Mouse (Mus musculus): ENCODE results near the gene Adcy7. TPM values are rescaled to one million over a fixed set of nuclear protein-coding genes. Genes with fewer than 3 reads are reported as not detected.

Adcy7 gene
- polyA plus RNA-seq, 1 experiment from 2014 or later, result 11.3 TPM

DNA sequence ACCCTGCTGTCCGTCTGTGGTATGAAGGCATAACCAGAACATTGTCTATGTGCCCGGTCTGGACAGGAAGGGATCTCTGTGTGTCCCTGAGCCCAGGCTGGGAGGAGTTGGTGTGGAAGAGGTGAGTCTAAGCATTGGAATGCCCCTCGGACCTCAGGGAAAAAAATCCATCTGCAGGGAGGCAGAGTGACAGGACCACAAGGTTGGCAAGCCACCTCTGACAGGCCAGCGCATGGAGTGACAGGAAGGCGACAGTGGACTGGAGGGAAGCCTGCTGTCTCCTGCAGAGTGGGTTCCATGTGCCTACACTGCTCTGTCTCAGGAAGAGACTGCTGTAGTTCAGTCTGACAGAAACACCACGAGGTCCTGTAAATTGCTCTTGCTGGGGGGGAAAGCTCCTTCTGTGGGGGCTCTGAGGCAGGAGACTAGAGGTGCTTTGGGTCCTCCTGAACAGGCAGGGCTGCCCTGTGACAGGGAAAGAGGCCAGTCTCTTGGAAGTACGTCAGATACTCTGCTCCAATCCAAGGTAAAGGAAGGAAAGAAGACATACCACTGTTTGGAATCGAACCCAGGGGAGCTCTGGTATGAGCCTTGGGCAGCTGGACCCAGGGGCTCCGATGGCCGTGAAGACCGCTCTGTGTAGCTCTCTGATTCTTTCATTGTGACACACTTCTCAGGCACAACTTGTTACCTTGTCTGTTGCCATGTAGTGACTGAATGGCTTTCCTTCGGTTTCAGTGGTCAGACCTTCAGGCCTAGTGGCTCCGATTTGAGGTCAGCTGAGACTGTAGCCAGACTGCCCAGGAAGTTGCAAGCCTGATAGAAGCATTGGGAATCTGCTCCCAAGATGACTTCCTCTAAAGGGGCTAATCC is 11.3 kb downstream of the Adcy7 start:
- 72% methylated on average over 13 of the region's 13 CpGs for WGBS
- Histone ChIP-seq H3K9me3 (ENCODE audit: low read depth, low read length) (no peaks in the 10 kb centered on the region), H3K4me2 (no peak overlapping the region)

GRCm38 (mm10) chr8:88284738-88285137 is 12.5 kb downstream of the Adcy7 start:
- H3K27me3 ChIP-seq (ENCODE audit: insufficient read depth, low read length), result no peaks in the 10 kb centered on the region
- H3K4me1 ChIP-seq (ENCODE audit: insufficient read depth), result peaks cover 3% of the 10 kb centered on the region; the same call in 1 of the 2 replicates
- H3K36me3 ChIP-seq (ENCODE audit: insufficient read depth), result no peaks in the 10 kb centered on the region
- H3K4me2 ChIP-seq, result no peak overlapping the region
- ATAC-seq (ENCODE audit: insufficient read depth) (peak; percentile 12; the same call in 1 of the 2 replicates), DNase-seq (peak; percentile 52)
- no peak overlapping the region for H3K27ac ChIP-seq (ENCODE audit: low read depth)
- no peak overlapping the region for H3K4me3 ChIP-seq (ENCODE audit: low read depth, low read length)
- no peak for TF ChIP-seq CTCF (IDR thresholded peaks at IDR 0.05; ENCODE audit: low read depth)
- H3K9me3 ChIP-seq (ENCODE audit: low read depth, low read length), result no peaks in the 10 kb centered on the region
- 39% methylated on average over 7 of the region's 7 CpGs for WGBS
- H3K9ac ChIP-seq, result no peak overlapping the region

More for the DNA sequence above, 11.3 kb downstream of the Adcy7 start:
- no peak overlapping the region for H3K27ac ChIP-seq (ENCODE audit: low read depth)
- ATAC-seq (ENCODE audit: insufficient read depth), result no peak
- H3K4me3 ChIP-seq (ENCODE audit: low read depth, low read length), result no peak overlapping the region
- H3K9ac ChIP-seq, result no peak overlapping the region
- H3K36me3 ChIP-seq (ENCODE audit: insufficient read depth), result no peaks in the 10 kb centered on the region
- no peak for DNase-seq
- H3K27me3 ChIP-seq (ENCODE audit: insufficient read depth, low read length), result no peaks in the 10 kb centered on the region
- H3K4me1 ChIP-seq (ENCODE audit: insufficient read depth), result peaks cover 3% of the 10 kb centered on the region; the same call in 1 of the 2 replicates
- TF ChIP-seq CTCF (IDR thresholded peaks at IDR 0.05; ENCODE audit: low read depth), result no peak

DNA sequence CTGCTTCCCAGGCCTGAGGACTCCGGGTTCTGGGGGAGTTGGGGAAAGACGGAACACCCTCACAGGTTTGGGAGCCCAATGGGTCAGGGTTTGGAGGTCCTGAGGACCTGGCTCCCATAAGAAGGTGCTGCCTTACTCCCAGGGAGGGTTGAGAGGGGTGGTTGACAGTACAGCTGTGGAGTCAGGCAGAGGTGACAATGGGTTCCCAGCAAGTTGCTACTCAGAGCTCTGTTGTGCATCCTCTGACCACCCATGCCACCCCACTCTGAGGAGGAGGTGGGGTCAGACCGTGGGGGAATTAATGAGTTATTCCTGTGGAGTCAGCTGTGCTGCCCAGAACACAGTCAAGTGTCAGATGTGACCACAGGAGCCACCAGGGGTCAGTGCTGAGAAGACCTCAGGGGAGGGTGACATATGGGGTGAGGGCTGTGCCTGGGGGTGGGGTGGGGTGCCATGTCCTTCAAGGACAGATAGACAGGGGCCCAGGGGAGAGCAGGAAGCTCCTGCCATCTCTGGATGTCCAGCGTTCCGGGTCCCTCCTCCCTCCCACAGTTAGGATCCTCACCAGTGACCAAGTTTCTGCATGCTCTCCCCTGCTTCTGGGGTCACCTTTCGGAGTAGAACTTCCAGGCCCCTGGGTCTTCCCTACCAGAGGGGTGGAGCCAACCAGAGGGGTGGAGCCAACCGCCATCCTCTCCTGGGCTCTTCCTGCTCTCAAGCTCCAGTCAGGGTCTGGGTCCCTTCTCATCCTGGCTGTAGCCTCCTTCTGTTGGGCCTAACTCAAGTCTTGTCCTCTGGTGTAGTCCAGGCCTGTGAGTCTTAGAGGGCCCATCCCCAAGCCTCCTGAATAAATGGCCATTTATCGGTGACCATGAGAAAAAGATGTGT is 13.5 kb downstream of the Adcy7 start:
- H3K4me3 ChIP-seq (ENCODE audit: low read depth, low read length), result no peak overlapping the region
- ATAC-seq (ENCODE audit: insufficient read depth) (no peak; the same call in 1 of the 2 replicates), DNase-seq (no peak)
- no peak for TF ChIP-seq CTCF (IDR thresholded peaks at IDR 0.05; ENCODE audit: low read depth)
- H3K9ac ChIP-seq, result no peak overlapping the region
- H3K4me2 ChIP-seq, result no peak overlapping the region
- H3K36me3 ChIP-seq (ENCODE audit: insufficient read depth), result no peaks in the 10 kb centered on the region
- H3K9me3 ChIP-seq (ENCODE audit: low read depth, low read length), result no peaks in the 10 kb centered on the region
- no peaks in the 10 kb centered on the region for H3K27me3 ChIP-seq (ENCODE audit: insufficient read depth, low read length)
- peaks cover 3% of the 10 kb centered on the region; the same call in 1 of the 2 replicates for H3K4me1 ChIP-seq (ENCODE audit: insufficient read depth)
- WGBS, result 84% methylated on average over 8 of the region's 8 CpGs
- H3K27ac ChIP-seq (ENCODE audit: low read depth), result no peak overlapping the region

- Histone ChIP-seq H3K27ac (ENCODE audit: low read depth) (no peak overlapping the region), H3K4me3 (ENCODE audit: low read depth, low read length) (no peak overlapping the region), H3K9ac (no peak overlapping the region), H3K4me1 (ENCODE audit: insufficient read depth) (peaks cover 3% of the 10 kb centered on the region; the same call in 1 of the 2 replicates), H3K27me3 (ENCODE audit: insufficient read depth, low read length) (no peaks in the 10 kb centered on the region), H3K9me3 (ENCODE audit: low read depth, low read length) (no peaks in the 10 kb centered on the region), H3K36me3 (ENCODE audit: insufficient read depth) (no peaks in the 10 kb centered on the region), H3K4me2 (no peak overlapping the region)
- no peak for ATAC-seq (ENCODE audit: insufficient read depth)
- 63% methylated on average over 14 of the region's 14 CpGs for WGBS
- TF ChIP-seq CTCF (IDR thresholded peaks at IDR 0.05; ENCODE audit: low read depth), result no peak
- peak; percentile 44 for DNase-seq
Measured at GRCm38 (mm10) chr8:88286421-88286960, 14.3 kb downstream of the Adcy7 start.

DNA sequence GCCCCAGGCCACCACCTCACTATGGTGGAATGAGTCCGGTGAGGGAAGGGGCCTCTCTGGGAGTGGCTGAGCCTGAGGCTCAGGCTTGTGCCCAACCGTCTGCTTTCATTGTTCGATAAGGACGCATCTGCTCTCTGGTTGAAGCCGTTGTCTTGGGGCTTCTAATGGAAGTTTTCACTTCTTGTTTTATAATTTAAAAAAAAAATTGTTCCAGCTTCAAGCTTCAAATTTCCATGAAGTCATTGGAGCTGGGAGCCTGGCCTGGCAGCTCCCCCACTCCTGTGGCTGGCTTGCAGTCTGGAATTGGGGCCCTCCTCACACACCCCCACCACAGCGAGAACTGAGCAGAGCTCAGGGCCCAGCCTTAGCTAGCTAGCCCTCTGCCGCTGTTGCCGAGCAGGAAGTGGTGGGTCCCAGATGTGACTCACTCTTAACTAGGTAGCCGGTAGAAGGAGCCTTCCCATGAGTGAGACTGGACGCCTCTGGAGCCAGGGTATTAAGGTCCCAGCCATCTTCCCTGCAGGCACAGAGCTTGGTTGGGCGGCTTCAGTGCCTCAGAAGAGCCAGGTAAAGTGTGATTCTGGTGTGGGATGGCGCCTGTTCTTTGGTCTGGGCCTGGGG is 16.5 kb downstream of the Adcy7 start:
- Histone ChIP-seq H3K36me3 (ENCODE audit: insufficient read depth) (no peaks in the 10 kb centered on the region), H3K9me3 (ENCODE audit: low read depth, low read length) (no peaks in the 10 kb centered on the region), H3K4me3 (ENCODE audit: low read depth, low read length) (no peak overlapping the region), H3K27me3 (ENCODE audit: insufficient read depth, low read length) (no peaks in the 10 kb centered on the region), H3K27ac (ENCODE audit: low read depth) (peak overlapping the region; percentile 46; the same call in 1 of the 2 replicates), H3K9ac (peak overlapping the region; percentile 6; the same call in 1 of the 2 replicates), H3K4me2 (no peak overlapping the region), H3K4me1 (ENCODE audit: insufficient read depth) (no peaks in the 10 kb centered on the region; the same call in 1 of the 2 replicates)
- no peak for TF ChIP-seq CTCF (IDR thresholded peaks at IDR 0.05; ENCODE audit: low read depth)
- 58% methylated on average over 12 of the region's 12 CpGs for WGBS
- no peak for DNase-seq
- ATAC-seq (ENCODE audit: insufficient read depth), result no peak

- TF ChIP-seq CTCF (IDR thresholded peaks at IDR 0.05; ENCODE audit: low read depth), result no peak
- DNase-seq, result no peak
- no peak for ATAC-seq (ENCODE audit: insufficient read depth)
- H3K9ac ChIP-seq, result no peak overlapping the region
- no peak overlapping the region for H3K4me2 ChIP-seq
- H3K27ac ChIP-seq (ENCODE audit: low read depth), result no peak overlapping the region
- H3K27me3 ChIP-seq (ENCODE audit: insufficient read depth, low read length), result no peaks in the 10 kb centered on the region
- H3K4me1 ChIP-seq (ENCODE audit: insufficient read depth), result no peaks in the 10 kb centered on the region; the same call in 1 of the 2 replicates
- H3K9me3 ChIP-seq (ENCODE audit: low read depth, low read length), result no peaks in the 10 kb centered on the region
- 63% methylated on average over 1 of the region's 1 CpGs for WGBS
- no peaks in the 10 kb centered on the region for H3K36me3 ChIP-seq (ENCODE audit: insufficient read depth)
- H3K4me3 ChIP-seq (ENCODE audit: low read depth, low read length), result no peak overlapping the region
Measured at GRCm38 (mm10) chr8:88289901-88290300, 17.7 kb downstream of the Adcy7 start.
